Mouse (Mus musculus): ENCODE data around the gene Krt82.
A peak's percentile ranks its signal among the peaks of the same experiment; 100 is the strongest.

Krt82 gene

GRCm38 (mm10) chr15:101550567-101550966 is at the start of gene Krt82:
Gene Krt82, minus strand, starts transcription at chr15:101550667.
- no peak for DNase-seq (ENCODE audit: low spot score)

GRCm38 (mm10) chr15:101599123-101599522 is 48.7 kb upstream of the Krt82 start:
- DNase-seq (ENCODE audit: low spot score): no peak

- no peak for DNase-seq (ENCODE audit: low spot score)
These were observed 37.7 kb upstream of the Krt82 start for GRCm38 (mm10) chr15:101588216-101588615.

GRCm38 (mm10) chr15:101584456-101584855 is 34.0 kb upstream of the Krt82 start:
- no peak for DNase-seq (ENCODE audit: low spot score)

GRCm38 (mm10) chr15:101583211-101583965 is 32.9 kb upstream of the Krt82 start:
- no peak for DNase-seq (ENCODE audit: low spot score)

- DNase-seq (ENCODE audit: low spot score): no peak
These were observed 31.2 kb upstream of the Krt82 start for GRCm38 (mm10) chr15:101581701-101582100.

- no peak for DNase-seq (ENCODE audit: low spot score)
These were observed 25.0 kb upstream of the Krt82 start for GRCm38 (mm10) chr15:101575506-101575905.

- no peak for DNase-seq (ENCODE audit: low spot score)
These were observed 23.4 kb upstream of the Krt82 start, which contains the start of gene Krt75 for GRCm38 (mm10) chr15:101573796-101574345. Gene Krt75, minus strand, starts transcription at chr15:101573904.

- no peak for DNase-seq (ENCODE audit: low spot score)
These were observed 17.3 kb upstream of the Krt82 start for GRCm38 (mm10) chr15:101567780-101568179.

GRCm38 (mm10) chr15:101562850-101563249 is 12.4 kb upstream of the Krt82 start, which contains the start of gene Krt90:
Gene Krt90, minus strand, starts transcription at chr15:101562950.
- DNase-seq (ENCODE audit: low spot score): no peak

GRCm38 (mm10) chr15:101558034-101558646 is 7.7 kb upstream of the Krt82 start:
- DNase-seq (ENCODE audit: low spot score): no peak

GRCm38 (mm10) chr15:101553169-101553568 is 2.7 kb upstream of the Krt82 start:
- no peak for DNase-seq (ENCODE audit: low spot score)

GRCm38 (mm10) chr15:101552188-101552587 is 1.7 kb upstream of the Krt82 start:
- no peak for DNase-seq (ENCODE audit: low spot score)

- DNase-seq (ENCODE audit: low spot score): no peak
These were observed 6.0 kb downstream of the Krt82 start for GRCm38 (mm10) chr15:101544478-101544877.

- DNase-seq (ENCODE audit: low spot score): no peak
These were observed 7.9 kb downstream of the Krt82 start for GRCm38 (mm10) chr15:101542543-101542942.

- DNase-seq (ENCODE audit: low spot score): no peak
These were observed 11.9 kb downstream of the Krt82 start for GRCm38 (mm10) chr15:101538580-101538900.

- no peak for DNase-seq (ENCODE audit: low spot score)
These were observed 12.4 kb downstream of the Krt82 start for GRCm38 (mm10) chr15:101537864-101538579.

GRCm38 (mm10) chr15:101536054-101536850 is 14.2 kb downstream of the Krt82 start:
- no peak for DNase-seq (ENCODE audit: low spot score)

- no peak for DNase-seq (ENCODE audit: low spot score)
These were observed 17.7 kb downstream of the Krt82 start, which contains the start of gene Krt84 for GRCm38 (mm10) chr15:101532720-101533119. Gene Krt84, minus strand, starts transcription at chr15:101532820.

- DNase-seq (ENCODE audit: low spot score): no peak
These were observed 27.8 kb downstream of the Krt82 start for GRCm38 (mm10) chr15:101522556-101523232.

- DNase-seq (ENCODE audit: low spot score): peak; percentile 52
These were observed 30.7 kb downstream of the Krt82 start for GRCm38 (mm10) chr15:101519792-101520191.
